Mouse (Mus musculus): ENCODE results near the gene Ecsit. TPM values are rescaled to one million over a fixed set of nuclear protein-coding genes. Genes with fewer than 3 reads are reported as not detected.
"Not testable (repeated sequence)": the region's sequence is repeated elsewhere in the genome, so short reads cannot be mapped to it uniquely, and the experiment has no call there.

Ecsit gene
- total RNA-seq, 2 experiments from 2014 or later, result 91.7 to 91.8 TPM

GRCm38 (mm10) chr9:22095854-22096307 lies 10.6 kb upstream of the Ecsit start:
- peak; percentile 86 to 93 for DNase-seq
- intact Hi-C loops (cut with DNase I), result no loop called here

- DNase-seq, result no peak
- intact Hi-C loops (cut with DNase I), result no loop called here
Observed at GRCm38 (mm10) chr9:22092746-22093145, 7.5 kb upstream of the Ecsit start.

- no peak for DNase-seq
- intact Hi-C loops (cut with DNase I), result no loop called here
Observed at GRCm38 (mm10) chr9:22089986-22090385, 4.7 kb upstream of the Ecsit start.

GRCm38 (mm10) chr9:22089281-22089680 lies 4.0 kb upstream of the Ecsit start:
- intact Hi-C loops (cut with DNase I), result no loop called here
- no peak for DNase-seq

GRCm38 (mm10) chr9:22087034-22087618 lies 1.9 kb upstream of the Ecsit start:
- no peak for DNase-seq
- intact Hi-C loops (cut with DNase I), result no loop called here

- DNase-seq, result no peak
- intact Hi-C loops (cut with DNase I), result no loop called here
Observed at GRCm38 (mm10) chr9:22086012-22086411, 774 bp upstream of the Ecsit start.

GRCm38 (mm10) chr9:22084667-22085021 lies 594 bp downstream of the Ecsit start:
- intact Hi-C loops (cut with DNase I), result no loop called here
- no peak for DNase-seq

GRCm38 (mm10) chr9:22076223-22076622 lies 9.0 kb downstream of the Ecsit start:
- DNase-seq, result no peak
- intact Hi-C loops (cut with DNase I), result no loop called here

DNA sequence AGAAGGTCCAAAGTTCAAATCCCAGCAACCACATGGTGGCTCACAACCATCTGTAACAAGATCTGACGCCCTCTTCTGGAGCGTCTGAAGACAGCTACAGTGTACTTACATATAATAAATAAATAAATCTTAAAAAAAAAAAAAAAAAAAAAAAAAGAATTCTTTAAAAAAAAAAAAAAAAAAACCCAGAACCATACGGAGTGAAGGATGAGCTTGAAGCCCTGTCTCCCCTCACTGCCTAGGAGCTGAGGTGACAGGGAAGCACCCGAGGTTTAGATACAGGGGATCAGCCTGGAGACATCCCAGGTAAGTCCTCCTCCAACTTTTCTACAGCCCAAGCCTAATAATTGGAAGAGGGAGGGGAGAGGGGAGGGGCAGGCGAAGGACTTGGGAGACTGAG lies 9.5 kb downstream of the Ecsit start:
- intact Hi-C loops (cut with DNase I); DNase-seq: not testable (repeated sequence)

DNA sequence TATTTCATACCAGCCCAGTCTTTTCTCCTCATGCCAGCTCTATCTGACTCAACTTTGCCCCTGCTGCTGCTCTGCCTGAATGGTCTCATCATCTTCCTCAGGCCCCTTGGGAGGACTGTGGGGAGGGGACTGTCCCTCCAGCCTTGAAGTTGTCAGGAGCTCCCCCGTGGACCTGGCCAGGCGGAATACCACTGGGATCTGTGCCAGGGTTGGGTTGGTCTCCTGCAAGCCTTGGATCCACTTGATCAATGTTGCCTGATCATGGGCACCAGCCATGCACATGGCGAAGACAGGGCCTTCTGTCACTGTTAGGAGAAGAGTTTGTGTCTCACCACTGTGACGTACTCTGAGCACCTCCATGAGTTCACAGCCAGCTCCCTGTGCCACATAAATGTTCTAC lies 13.0 kb downstream of the Ecsit start:
- intact Hi-C loops (cut with DNase I), result no loop called here
- no peak for DNase-seq

- intact Hi-C loops (cut with DNase I), result no loop called here
- DNase-seq, result peak; percentile 97 to 98
Observed at GRCm38 (mm10) chr9:22070791-22071573, 14.3 kb downstream of the Ecsit start, which contains the start of the genes Gm49318 and Zfp653. Gene Gm49318, minus strand, starts transcription at chr9:22071259. Gene Zfp653, minus strand, starts transcription at chr9:22071376.

- intact Hi-C loops (cut with DNase I), result no loop called here
- no peak for DNase-seq
Observed at GRCm38 (mm10) chr9:22069881-22070553, 15.2 kb downstream of the Ecsit start.

DNA sequence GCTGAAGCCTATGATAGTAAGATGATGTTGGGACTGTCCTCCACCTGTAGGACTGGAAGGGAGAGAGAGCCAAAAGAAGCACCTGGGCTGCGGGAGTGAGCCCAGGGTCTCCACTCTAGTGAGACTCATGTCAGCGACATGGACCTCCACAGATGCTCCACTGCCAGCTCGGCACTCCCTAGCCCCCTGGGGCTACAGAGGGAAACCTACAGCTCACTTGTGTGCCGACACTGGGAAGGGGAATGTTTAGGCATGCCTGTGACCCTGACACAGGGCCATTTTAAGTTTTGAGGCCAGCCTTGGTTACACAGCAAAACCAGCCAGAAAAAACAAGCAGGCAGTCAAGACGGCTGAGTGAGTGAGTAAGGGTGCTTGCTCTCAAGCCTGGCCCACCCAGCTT lies 18.0 kb downstream of the Ecsit start:
- DNase-seq, result no peak
- intact Hi-C loops (cut with DNase I), result no loop called here

DNA sequence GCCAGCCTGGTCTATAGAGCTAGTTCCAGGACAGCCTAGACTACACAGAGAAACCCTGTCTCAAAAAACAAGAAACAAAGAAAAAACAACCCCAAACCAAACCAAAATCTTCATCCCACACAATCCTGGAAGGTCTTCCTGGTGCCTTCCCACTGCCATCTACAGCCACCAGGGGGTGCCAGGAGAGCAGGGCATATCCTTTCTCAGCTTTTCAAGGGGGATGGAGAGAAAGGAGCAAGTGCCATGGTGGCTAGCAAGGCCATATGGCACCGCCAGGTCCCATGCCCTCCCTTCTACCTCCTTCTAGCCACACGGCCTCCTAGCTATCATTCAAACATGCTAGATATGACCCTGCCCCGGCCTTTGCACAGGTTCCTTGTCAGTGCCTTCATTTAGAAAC lies 18.8 kb downstream of the Ecsit start:
- DNase-seq, result peak; percentile 57 to 72
- intact Hi-C loops (cut with DNase I), result loop anchor here (1.0 kb wide), 1 partner anchor 77 kb away; no protein-coding TSS in a partner anchor

GRCm38 (mm10) chr9:22065642-22066041 lies 19.6 kb downstream of the Ecsit start:
- DNase-seq, result no peak
- intact Hi-C loops (cut with DNase I), result loop anchor here (1.0 kb wide), 1 partner anchor 78 kb away; no protein-coding TSS in a partner anchor

DNA sequence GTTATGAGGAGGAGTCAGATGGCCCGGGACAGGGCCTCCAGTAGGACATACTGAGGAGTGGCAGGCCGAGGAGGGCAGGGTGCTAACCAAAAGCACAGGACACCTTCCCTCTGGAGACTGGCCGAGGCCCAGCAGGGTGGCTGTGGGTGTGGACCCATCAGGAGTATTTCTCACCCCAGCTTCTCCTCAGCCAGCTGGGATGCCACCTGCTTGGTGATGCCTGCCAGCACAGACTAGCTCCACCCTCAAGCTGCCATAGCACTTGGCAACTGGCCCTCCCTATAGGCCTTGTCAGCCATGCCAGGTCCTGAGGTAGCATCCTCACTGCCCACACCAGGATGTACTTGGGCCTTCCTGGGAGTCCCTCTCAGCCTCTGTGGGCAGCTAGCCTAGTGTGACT lies 20.9 kb downstream of the Ecsit start:
- DNase-seq, result no peak
- intact Hi-C loops (cut with DNase I), result no loop called here

DNA sequence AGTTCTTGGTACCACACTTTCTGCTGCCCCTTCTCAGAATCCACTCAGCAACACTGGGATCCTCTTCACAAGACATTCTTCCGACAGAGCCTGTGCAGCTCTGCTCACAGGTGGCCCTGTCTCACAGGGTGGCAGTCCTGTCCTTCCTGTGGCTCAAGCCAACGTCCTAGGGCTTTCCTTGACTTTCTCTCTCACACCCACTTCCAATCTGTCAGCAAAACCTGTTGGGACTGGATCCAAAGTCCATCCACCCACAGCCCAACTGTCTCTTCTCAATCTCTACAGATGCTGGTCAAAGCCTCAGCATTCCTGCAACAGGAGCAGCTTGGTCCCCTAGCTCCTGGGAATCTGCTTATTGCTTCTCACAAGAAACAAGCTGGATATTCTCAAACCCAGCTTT lies 23.9 kb downstream of the Ecsit start:
- intact Hi-C loops (cut with DNase I), result no loop called here
- DNase-seq, result no peak

DNA sequence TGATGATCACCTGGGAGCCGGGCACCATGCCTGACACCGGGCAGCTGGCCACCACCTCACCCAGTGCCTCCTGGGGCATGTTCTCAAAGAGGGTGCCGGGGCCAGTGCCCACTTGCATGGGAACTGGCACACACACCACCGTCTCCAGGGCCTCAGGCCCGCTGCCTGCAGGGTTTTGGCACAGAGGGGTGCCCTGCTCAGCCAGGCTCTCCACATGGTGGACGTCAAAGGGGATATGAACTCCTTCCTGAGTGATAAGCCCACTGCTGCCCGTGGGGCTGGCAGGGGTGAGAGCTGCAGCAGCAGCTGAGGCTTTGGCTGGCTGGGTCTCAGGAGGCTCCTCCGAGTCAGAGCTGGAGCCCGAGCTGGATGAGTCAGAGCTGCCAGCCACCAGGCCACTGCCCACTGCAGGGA lies 27.2 kb downstream of the Ecsit start:
- peak; percentile 45 to 56 for DNase-seq
- intact Hi-C loops (cut with DNase I), result no loop called here

GRCm38 (mm10) chr9:22057031-22057517 lies 28.2 kb downstream of the Ecsit start:
- DNase-seq, result no peak
- intact Hi-C loops (cut with DNase I), result no loop called here

DNA sequence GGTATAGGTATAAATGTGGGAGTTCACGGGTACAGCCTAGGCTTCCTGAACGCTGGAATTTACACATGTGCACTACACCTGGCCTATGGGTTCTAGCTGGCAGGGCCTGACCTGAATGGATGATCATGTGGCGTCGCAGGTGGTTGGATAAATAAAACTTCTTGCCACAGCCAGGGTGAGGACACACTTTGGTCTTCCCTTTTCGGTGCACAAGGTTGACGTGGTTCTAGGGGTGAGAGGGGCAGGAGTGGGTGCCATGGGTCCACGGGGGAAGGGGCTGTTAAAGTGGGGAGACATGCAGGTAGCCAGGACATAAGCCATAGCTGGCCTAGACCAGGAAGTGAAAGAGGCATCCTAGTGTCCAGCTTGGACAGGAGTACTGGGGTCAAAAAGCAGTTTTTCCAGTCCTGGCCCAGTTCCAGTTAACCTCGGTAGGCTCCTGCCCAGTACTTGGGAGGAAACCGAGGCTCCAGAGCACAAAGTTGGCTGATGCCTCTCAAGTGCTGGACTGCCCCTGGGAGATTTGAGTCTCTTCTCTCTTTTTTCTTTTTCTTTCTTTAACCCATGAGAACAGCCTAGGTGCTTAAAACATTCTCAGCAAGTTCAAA lies 28.8 kb downstream of the Ecsit start:
- intact Hi-C loops (cut with DNase I), result no loop called here
- no peak for DNase-seq

DNA sequence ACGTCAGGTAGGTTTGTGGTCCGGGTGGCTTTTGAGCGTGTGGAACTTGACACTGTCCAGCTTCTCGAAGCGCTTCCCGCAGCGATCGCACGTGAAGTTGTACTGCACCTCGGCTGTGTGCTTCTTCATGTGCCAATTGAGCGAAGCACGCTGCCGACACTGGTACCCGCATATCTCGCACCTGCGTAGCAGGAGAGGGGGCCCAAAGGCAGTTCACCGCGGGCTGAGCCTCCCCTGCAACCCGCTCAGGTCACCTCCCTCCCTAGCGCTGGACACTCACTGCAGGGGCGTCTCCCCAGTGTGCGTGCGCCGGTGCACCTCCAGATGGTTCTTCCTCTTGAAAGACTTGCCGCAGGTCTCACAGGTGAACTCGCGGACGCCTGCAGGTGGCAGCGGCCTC lies 29.5 kb downstream of the Ecsit start:
- intact Hi-C loops (cut with DNase I), result no loop called here
- DNase-seq, result no peak
